Mouse (Mus musculus) forebrain, embryonic 14.5 days (tissue): ENCODE results near the gene Psmd11. TPM values are rescaled to one million over a fixed set of nuclear protein-coding genes. Genes with fewer than 3 reads are reported as not detected.

Experiments used
- ATAC-seq: fragments of 200-750 bp; cut with Nextera tagmentation; 2 replicates; pipeline ENCODE4 v1.8.0; 2017; ENCODE audit warnings: mild to moderate bottlenecking, moderate library complexity
- DNase-seq: peaks from one replicate; pipeline ENCODE4 v3.0.0-alpha.2; 2015; ENCODE audit warnings: low spot score
- H3K27ac ChIP-seq: fragments of 300-500 bp; sonication (generic); 2 replicates; pipeline ENCODE4 v1.5.1; 2014; ENCODE audit warnings: low read depth, mild to moderate bottlenecking, control low read depth, low read length, moderate library complexity
- H3K27me3 ChIP-seq: fragments of 300-500 bp; sonication (generic); replicated peaks from 2 replicates; pipeline ENCODE4 v1.6.1; 2014; ENCODE audit warnings: low read length, control low read depth, mixed read lengths; ENCODE audit not compliant: control insufficient read depth, insufficient read depth
- H3K36me3 ChIP-seq: fragments of 300-500 bp; sonication (generic); 2 replicates; pipeline ENCODE4 v1.6.1; 2014; ENCODE audit warnings: low read length, control low read depth; ENCODE audit not compliant: control insufficient read depth, insufficient read depth
- H3K4me1 ChIP-seq: fragments of 300-500 bp; sonication (generic); 2 replicates; pipeline ENCODE4 v1.6.1; 2014; ENCODE audit warnings: antibody characterized with exemption, low read length, control low read depth; ENCODE audit not compliant: control insufficient read depth, insufficient read depth
- H3K4me2 ChIP-seq: fragments of 300-500 bp; sonication (generic); 2 replicates; pipeline ENCODE4 v1.6.1; 2014; ENCODE audit warnings: mild to moderate bottlenecking, control low read depth, low read length
- H3K4me3 ChIP-seq: fragments of 300-500 bp; sonication (generic); 2 replicates; pipeline ENCODE4 v1.5.1; 2014; ENCODE audit warnings: low read depth, low read length, control low read depth
- H3K9ac ChIP-seq: fragments of 300-500 bp; sonication (generic); 2 replicates; pipeline ENCODE4 v1.6.1; 2014; ENCODE audit warnings: mild to moderate bottlenecking, low read length, control low read depth, moderate library complexity
- H3K9me3 ChIP-seq: fragments of 300-500 bp; sonication (generic); replicated peaks from 2 replicates; pipeline ENCODE4 v1.6.1; 2016; ENCODE audit warnings: low read length, control low read depth, mixed read lengths; ENCODE audit not compliant: control insufficient read depth
- WGBS: fragments of 180-500 bp; shearing (Covaris S2); extraction: QIAGEN DNeasy Blood & Tissue Kit; methylation state at CpG from one replicate; pipeline ENCODE4 v1.1.7; 2014; 5-methylcytosine and 5-hydroxymethylcytosine counted together
- polyA plus RNA-seq: library from polyadenylated mRNA; unstranded; fragments of >200 nt; fragmentation: Nextera tagmentation; extraction: Ambion mirVana; gene quantifications from 2 replicates; pipeline ENCODE4 v1.2.1, GENCODE M21; 2014

Gene Psmd11
- polyA plus RNA-seq, 1 experiment from 2014 or later: 340 TPM

GRCm38 (mm10) chr11:80485120-80485551 lies 56.7 kb downstream of the Psmd11 start:
- Histone ChIP-seq H3K27me3 (no peaks in the 10 kb centered on the region), H3K27ac (peak overlapping the region; percentile 27; the same call in 1 of the 2 replicates)
- ATAC-seq: no peak

GRCm38 (mm10) chr11:80485622-80486206 lies 57.3 kb downstream of the Psmd11 start:
- 89% methylated on average over 10 of the region's 10 CpGs for WGBS
- H3K27me3 ChIP-seq: no peaks in the 10 kb centered on the region
- H3K9ac ChIP-seq: no peak overlapping the region
- no peak overlapping the region for H3K4me2 ChIP-seq
- H3K4me1 ChIP-seq: peaks cover 62% of the 10 kb centered on the region
- ATAC-seq (no peak), DNase-seq (no peak)
- H3K4me3 ChIP-seq: no peak overlapping the region
- peaks cover 13% of the 10 kb centered on the region for H3K36me3 ChIP-seq
- no peak overlapping the region for H3K27ac ChIP-seq
- no peaks in the 10 kb centered on the region for H3K9me3 ChIP-seq

More at GRCm38 (mm10) chr11:80485120-80485551, 56.7 kb downstream of the Psmd11 start:
- no peak for DNase-seq
- H3K9me3 ChIP-seq: no peaks in the 10 kb centered on the region
- H3K4me1 ChIP-seq: peaks cover 62% of the 10 kb centered on the region
- no peak overlapping the region for H3K4me2 ChIP-seq
- WGBS: 79% methylated on average over 8 of the region's 9 CpGs
- H3K36me3 ChIP-seq: peaks cover 17% of the 10 kb centered on the region
- no peak overlapping the region for H3K9ac ChIP-seq
- H3K4me3 ChIP-seq: no peak overlapping the region

DNA sequence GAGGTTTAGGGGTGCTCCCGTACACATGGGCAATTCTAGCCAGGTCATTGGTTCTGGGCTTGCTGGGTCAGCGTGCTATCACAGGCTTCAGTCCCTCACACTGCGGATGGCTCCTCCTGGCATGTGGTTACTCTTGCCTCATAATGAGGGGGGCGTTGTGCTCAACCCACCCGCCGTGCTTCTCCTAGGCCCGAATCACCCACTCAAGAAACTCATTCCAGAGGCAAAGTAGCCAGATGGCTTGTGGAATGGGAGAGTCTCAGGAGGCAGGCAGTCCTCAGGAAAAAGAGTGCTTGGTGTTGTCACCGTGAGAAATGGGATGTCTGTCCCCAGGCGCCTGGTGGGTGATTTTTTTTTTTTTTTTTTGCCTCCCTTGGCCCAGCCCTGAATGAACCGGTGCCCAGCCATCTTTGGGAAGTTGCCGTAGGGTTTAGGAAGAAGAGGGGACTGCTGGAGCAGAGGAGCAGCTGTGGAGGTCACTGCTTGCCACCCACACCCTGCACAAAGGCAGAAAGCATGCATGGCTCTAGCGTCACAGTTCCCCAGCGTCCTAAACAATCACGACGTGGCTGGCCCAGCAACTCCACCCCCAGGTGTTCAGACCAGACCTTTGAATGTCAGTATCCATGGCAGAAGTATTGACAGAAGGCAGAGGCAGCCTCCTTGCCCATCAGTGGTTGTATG lies 59.6 kb downstream of the Psmd11 start:
- ATAC-seq: no peak
- no peak overlapping the region for H3K4me3 ChIP-seq
- no peak overlapping the region for H3K27ac ChIP-seq
- 73% methylated on average over 15 of the region's 15 CpGs for WGBS
- H3K9ac ChIP-seq: no peak overlapping the region
- H3K4me2 ChIP-seq: no peak overlapping the region
- no peaks in the 10 kb centered on the region for H3K36me3 ChIP-seq
- no peaks in the 10 kb centered on the region for H3K27me3 ChIP-seq
- no peaks in the 10 kb centered on the region for H3K9me3 ChIP-seq
- DNase-seq: no peak
- peaks cover 51% of the 10 kb centered on the region for H3K4me1 ChIP-seq

DNA sequence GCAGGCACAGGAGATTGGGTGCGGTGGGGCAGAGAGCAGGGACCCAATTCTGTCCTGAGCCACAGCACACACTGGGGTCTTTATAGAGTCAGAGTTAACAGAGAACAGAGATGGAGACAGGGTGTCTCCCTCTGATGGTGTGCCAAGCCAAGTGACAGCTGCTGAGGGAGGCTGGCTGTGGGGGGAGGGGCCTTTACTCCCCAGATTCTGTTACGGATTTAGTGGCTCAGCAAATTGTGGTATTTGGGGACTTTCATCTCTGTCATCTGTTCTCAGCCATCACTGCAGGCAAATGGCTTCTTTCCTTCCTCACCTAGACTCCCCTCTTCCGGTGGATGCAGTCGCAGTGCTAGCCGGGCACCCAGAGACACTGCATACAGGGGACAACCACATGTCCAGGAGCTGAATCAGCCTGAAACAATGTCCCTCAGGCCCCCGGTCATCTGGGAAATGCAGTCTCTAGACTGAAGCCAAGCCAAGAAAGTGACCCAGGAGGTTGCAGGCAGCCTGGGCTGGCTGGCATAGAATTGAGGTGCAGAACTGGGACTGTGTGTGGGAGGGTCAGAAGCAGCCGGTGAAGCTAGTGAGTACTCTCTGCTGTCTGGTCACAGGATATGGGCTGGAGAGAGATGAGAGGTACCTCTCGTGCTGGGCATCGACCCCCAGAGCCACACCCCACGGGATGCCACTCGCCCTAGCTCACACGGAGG lies 60.9 kb downstream of the Psmd11 start:
- Histone ChIP-seq H3K4me3 (no peak overlapping the region), H3K27ac (peak overlapping the region; percentile 86), H3K4me2 (no peak overlapping the region; the same call in 1 of the 2 replicates), H3K27me3 (no peaks in the 10 kb centered on the region), H3K9me3 (no peaks in the 10 kb centered on the region), H3K9ac (peak overlapping the region; percentile 43), H3K36me3 (no peaks in the 10 kb centered on the region), H3K4me1 (peaks cover 41% of the 10 kb centered on the region)
- WGBS: 64% methylated on average over 12 of the region's 12 CpGs
- ATAC-seq (peak; percentile 58), DNase-seq (peak; percentile 82)

GRCm38 (mm10) chr11:80489882-80490196 lies 61.4 kb downstream of the Psmd11 start:
- no peak for DNase-seq
- ATAC-seq: no peak
- peak overlapping the region; percentile 43 for H3K9ac ChIP-seq
- peaks cover 36% of the 10 kb centered on the region for H3K4me1 ChIP-seq
- WGBS: 64% methylated on average over 5 of the region's 5 CpGs
- no peak overlapping the region for H3K4me3 ChIP-seq
- no peaks in the 10 kb centered on the region for H3K27me3 ChIP-seq
- H3K27ac ChIP-seq: peak overlapping the region; percentile 86
- no peaks in the 10 kb centered on the region for H3K36me3 ChIP-seq
- H3K9me3 ChIP-seq: no peaks in the 10 kb centered on the region
- H3K4me2 ChIP-seq: no peak overlapping the region

DNA sequence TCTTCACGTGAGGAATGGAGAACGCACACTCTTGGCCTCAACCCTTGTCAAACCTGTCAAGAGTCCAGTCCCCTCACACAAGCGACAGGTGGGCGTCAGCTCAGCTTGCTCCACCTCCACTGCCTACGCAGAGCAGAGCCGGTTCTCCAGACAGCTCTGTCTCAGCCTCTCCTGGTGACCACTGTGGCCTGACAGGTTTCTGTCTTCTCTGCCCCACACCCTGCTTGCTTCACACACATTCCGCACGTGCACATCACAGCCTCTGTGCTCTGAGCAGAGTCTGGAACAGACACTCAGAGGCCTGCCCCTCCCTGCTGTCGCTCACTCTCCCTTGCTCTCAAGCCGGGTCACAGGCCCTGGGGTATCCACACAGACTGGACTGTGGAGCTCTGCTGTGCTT lies 62.4 kb downstream of the Psmd11 start:
- ATAC-seq (no peak), DNase-seq (no peak)
- H3K4me1 ChIP-seq: peaks cover 30% of the 10 kb centered on the region
- no peak overlapping the region for H3K27ac ChIP-seq
- no peak overlapping the region for H3K4me3 ChIP-seq
- no peaks in the 10 kb centered on the region for H3K9me3 ChIP-seq
- no peaks in the 10 kb centered on the region for H3K36me3 ChIP-seq
- 74% methylated on average over 10 of the region's 10 CpGs for WGBS
- H3K9ac ChIP-seq: no peak overlapping the region
- no peak overlapping the region for H3K4me2 ChIP-seq
- H3K27me3 ChIP-seq: no peaks in the 10 kb centered on the region

- H3K27me3 ChIP-seq: no peaks in the 10 kb centered on the region
- no peak overlapping the region for H3K9ac ChIP-seq
- 93% methylated on average over 5 of the region's 5 CpGs for WGBS
- H3K9me3 ChIP-seq: no peaks in the 10 kb centered on the region
- no peak overlapping the region for H3K4me3 ChIP-seq
- no peaks in the 10 kb centered on the region for H3K36me3 ChIP-seq
- ATAC-seq (no peak), DNase-seq (no peak)
- H3K27ac ChIP-seq: no peak overlapping the region
- no peak overlapping the region for H3K4me2 ChIP-seq
- peaks cover 23% of the 10 kb centered on the region for H3K4me1 ChIP-seq
Measured at GRCm38 (mm10) chr11:80493186-80493585, 64.8 kb downstream of the Psmd11 start.

DNA sequence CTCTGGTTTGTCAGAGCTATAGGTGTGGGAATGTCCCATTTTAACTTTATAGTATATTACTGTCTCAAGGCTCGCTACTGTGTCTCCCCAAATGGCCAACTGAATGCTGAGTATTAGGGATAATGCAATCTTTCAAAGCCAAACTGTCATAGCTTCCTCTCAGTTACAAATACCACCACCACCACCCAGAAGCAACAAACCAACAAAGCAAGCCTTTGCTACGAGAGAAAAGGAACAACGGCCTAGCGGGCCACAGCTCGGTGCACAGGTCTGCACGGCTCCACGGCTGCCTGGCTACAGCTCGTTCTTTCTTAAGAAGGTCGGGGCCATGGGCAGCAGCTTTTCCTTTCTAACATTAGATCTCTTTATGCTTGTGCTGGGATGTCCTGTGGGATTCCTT lies 66.4 kb downstream of the Psmd11 start:
- ATAC-seq (no peak), DNase-seq (no peak)
- no peak overlapping the region for H3K4me2 ChIP-seq
- H3K27me3 ChIP-seq: no peaks in the 10 kb centered on the region
- no peaks in the 10 kb centered on the region for H3K9me3 ChIP-seq
- no peak overlapping the region for H3K9ac ChIP-seq
- H3K27ac ChIP-seq: no peak overlapping the region
- H3K4me3 ChIP-seq: no peak overlapping the region
- 67% methylated on average over 9 of the region's 9 CpGs for WGBS
- H3K4me1 ChIP-seq: peaks cover 24% of the 10 kb centered on the region
- H3K36me3 ChIP-seq: no peaks in the 10 kb centered on the region

DNA sequence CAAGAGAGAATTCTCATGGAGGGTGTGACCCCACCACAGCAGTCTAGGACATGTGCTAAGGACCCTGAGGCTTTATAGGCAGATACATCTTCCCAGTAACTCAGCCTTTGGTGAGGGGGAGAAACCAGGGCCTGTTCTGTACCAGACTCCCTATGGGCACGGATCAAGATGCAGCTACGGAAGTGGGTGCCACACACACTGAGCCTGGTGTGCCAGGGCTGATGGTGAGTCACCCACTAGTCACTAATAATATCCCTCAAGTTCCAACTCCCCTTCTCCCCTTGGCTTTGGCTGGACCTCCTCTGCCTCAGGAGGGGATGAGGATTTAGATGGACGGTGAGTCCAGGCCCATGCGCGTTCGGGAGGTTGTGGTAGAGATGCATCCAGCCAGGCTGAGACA lies 67.6 kb downstream of the Psmd11 start:
- Histone ChIP-seq H3K4me2 (no peak overlapping the region), H3K27me3 (no peaks in the 10 kb centered on the region), H3K4me3 (no peak overlapping the region), H3K4me1 (peaks cover 19% of the 10 kb centered on the region), H3K9me3 (no peaks in the 10 kb centered on the region), H3K36me3 (no peaks in the 10 kb centered on the region), H3K9ac (no peak overlapping the region), H3K27ac (no peak overlapping the region)
- 93% methylated on average over 6 of the region's 6 CpGs for WGBS
- no peak for ATAC-seq
- DNase-seq: no peak
